ENCODE assay signal across 7 mouse cellular contexts in the genomic region with DNA sequence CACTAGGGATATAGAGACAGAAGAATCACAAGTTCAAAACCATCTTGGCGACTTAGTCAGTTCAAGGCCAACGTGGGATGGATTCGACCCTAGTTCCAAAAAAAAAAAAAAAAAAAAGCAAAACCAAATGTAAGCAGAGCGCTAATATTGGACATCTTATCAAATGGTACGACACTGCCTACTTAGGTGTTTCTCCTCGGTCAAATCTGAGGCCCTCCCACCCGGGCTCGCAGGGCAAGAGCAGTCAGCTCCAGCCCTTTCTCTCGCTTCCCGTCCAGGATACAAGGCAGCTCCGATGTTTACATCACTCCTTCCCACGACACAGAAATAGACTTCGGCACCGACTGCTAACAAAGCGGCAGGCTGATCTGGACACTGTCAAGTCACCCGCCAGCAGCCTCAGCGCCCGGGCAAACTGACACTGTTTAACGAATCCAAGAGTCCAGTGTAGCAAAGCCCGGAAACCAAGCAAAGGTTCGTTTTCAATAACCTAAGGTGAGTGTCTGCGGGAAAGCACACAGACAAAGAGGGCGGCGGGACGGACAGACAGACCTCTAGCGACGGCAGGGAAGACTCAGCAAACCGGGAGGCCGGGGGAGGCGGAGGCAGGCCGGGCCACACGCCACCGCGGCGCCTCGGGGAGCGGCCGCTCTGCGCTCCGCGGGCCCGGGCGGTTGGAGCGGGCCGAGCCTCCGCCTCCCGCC. TPM values are rescaled to one million over a fixed set of nuclear protein-coding genes. Genes with fewer than 3 reads are reported as not detected.
DNase-seq lines count a peak whose midpoint lies in the region; ATAC-seq and TF ChIP-seq lines count a peak whose summit lies in the region.

No protein-coding gene starts in this region.

- peak; percentile 68 for ATAC-seq in embryonic facial prominence, embryonic 14.5 days (ENCODE audit: low read depth)
- ATAC-seq in megakaryocyte-erythroid progenitor cell, adult 5-6 weeks (replicated peaks; ENCODE audit: low FRiP score, low TSS enrichment, poor library complexity, severe bottlenecking), result peak; percentile 14; the same call in 1 of the 2 replicates

- peaks cover 28% of the 10 kb centered on the region for H3K36me3 ChIP-seq in embryonic facial prominence, embryonic 14.5 days (ENCODE audit: control insufficient read depth, insufficient read depth, low read length)
- peaks cover 34% of the 10 kb centered on the region for H3K36me3 ChIP-seq in limb, embryonic 10.5 days
- peaks cover 25% of the 10 kb centered on the region for H3K36me3 ChIP-seq in small intestine, adult 2 months (ENCODE audit: control insufficient read depth, insufficient read depth, low read length)

- intact Hi-C loops in heart, postnatal 10 days (cut with DNase I), result no loop called here

- peak overlapping the region; percentile 58 for H3K4me2 ChIP-seq in embryonic facial prominence, embryonic 14.5 days (ENCODE audit: low read depth, low read length)

- DNase-seq in 416B (ENCODE audit: low read depth) (peak; percentile 66), ES-CJ7 (ENCODE audit: low read depth, low spot score) (peak; percentile 25)
- DNase-seq in embryonic facial prominence, embryonic 14.5 days (ENCODE audit: low spot score), result peak; percentile 53
- DNase-seq in heart, postnatal 10 days, result peak; percentile 78 to 81
- DNase-seq in limb, embryonic 10.5 days (ENCODE audit: low spot score), result no peak

- H3K4me1 ChIP-seq in embryonic facial prominence, embryonic 14.5 days (ENCODE audit: control insufficient read depth, insufficient read depth, low read length), result peaks cover 6% of the 10 kb centered on the region
- H3K4me1 ChIP-seq in limb, embryonic 10.5 days, result peaks cover 24% of the 10 kb centered on the region
- H3K4me1 ChIP-seq in small intestine, adult 2 months (ENCODE audit: control insufficient read depth, insufficient read depth, insufficient read length, low read length), result peaks cover 6% of the 10 kb centered on the region; the same call in 1 of the 2 replicates

- TF ChIP-seq POLR2A in small intestine, adult 2 months (IDR thresholded peaks at IDR 0.05; ENCODE audit: low read depth, low read length), result 0 out of 2 replicates have a peak, but pooled peaks have one; percentile 45

- H3K27me3 ChIP-seq in embryonic facial prominence, embryonic 14.5 days (replicated peaks; ENCODE audit: control insufficient read depth, insufficient read depth, low read length), result no peaks in the 10 kb centered on the region
- H3K27me3 ChIP-seq in limb, embryonic 10.5 days (ENCODE audit: low read depth, poor library complexity, severe bottlenecking), result peaks cover 13% of the 10 kb centered on the region
- no peaks in the 10 kb centered on the region for H3K27me3 ChIP-seq in small intestine, adult 2 months (ENCODE audit: control insufficient read depth, insufficient read depth, low read length)

- WGBS in embryonic facial prominence, embryonic 14.5 days, result 4% methylated on average over 25 of the region's 47 CpGs
- 3% methylated on average over 47 of the region's 47 CpGs for WGBS in limb, embryonic 10.5 days
- under 1% methylated on average over 42 of the region's 47 CpGs for WGBS in small intestine, adult 2 months

- TF ChIP-seq CTCF in small intestine, adult 2 months (IDR thresholded peaks at IDR 0.05; ENCODE audit: extremely low read depth, insufficient read length, insufficient replicate concordance, low read depth, low read length), result no peak

- H3K4me3 ChIP-seq in embryonic facial prominence, embryonic 14.5 days (ENCODE audit: low read depth, low read length), result peak overlapping the region; percentile 77
- H3K4me3 ChIP-seq in limb, embryonic 10.5 days, result peak overlapping the region; percentile 84
- H3K4me3 ChIP-seq in small intestine, adult 2 months (ENCODE audit: low read depth, low read length), result peak overlapping the region; percentile 71

- peaks cover 3% of the 10 kb centered on the region; the same call in 1 of the 2 replicates for H3K9me3 ChIP-seq in embryonic facial prominence, embryonic 14.5 days (ENCODE audit: control insufficient read depth, low read length)
- no peaks in the 10 kb centered on the region for H3K9me3 ChIP-seq in limb, embryonic 10.5 days (replicated peaks)

- H3K27ac ChIP-seq in embryonic facial prominence, embryonic 14.5 days (replicated peaks; ENCODE audit: low read depth, low read length), result peak overlapping the region; percentile 87
- peak overlapping the region; percentile 89 for H3K27ac ChIP-seq in limb, embryonic 10.5 days
- H3K27ac ChIP-seq in small intestine, adult 2 months (ENCODE audit: insufficient read depth, low read depth, low read length), result peak overlapping the region; percentile 98

- peak overlapping the region; percentile 85 for H3K9ac ChIP-seq in embryonic facial prominence, embryonic 14.5 days (ENCODE audit: low read depth, low read length)

RNA-seq across cellular contexts. Expression of gene Trafd1, which starts 0.5 kb away (rescaled TPM):
- 71.8 and 75.8 TPM in 2 replicates for polyA plus RNA-seq in embryonic facial prominence, embryonic 14.5 days (2014; fragmentation: Nextera tagmentation; extraction: Ambion mirVana)
- 10 to 100 TPM; 59.0 to 59.5 TPM for total RNA-seq in heart, postnatal 10 days (2021)
- polyA plus RNA-seq in limb, embryonic 10.5 days (2016; fragmentation: Nextera tagmentation; extraction: Ambion mirVana), result 50.4 and 67.7 TPM in 2 replicates
- total RNA-seq in megakaryocyte-erythroid progenitor cell, adult 5-6 weeks (2014; fragmentation: Nextera tagmentation), result 41.4 and 52.5 TPM in 2 replicates
- 15.5 and 39.2 TPM in 2 replicates for total RNA-seq in megakaryocyte-erythroid progenitor cell, adult 5-6 weeks (2017)
- polyA plus RNA-seq in small intestine, adult 2 months (2012; rRNA removed), result 39.1 and 108 TPM in 2 replicates

RNA-seq across cellular contexts. Expression of gene Naa25, which starts 12.8 kb away (rescaled TPM):
- polyA plus RNA-seq in embryonic facial prominence, embryonic 14.5 days (2014; fragmentation: Nextera tagmentation; extraction: Ambion mirVana), result 38.0 and 40.3 TPM in 2 replicates
- total RNA-seq in heart, postnatal 10 days (2021), result 10 to 100 TPM; 22.1 to 23.5 TPM
- 47.0 and 52.8 TPM in 2 replicates for polyA plus RNA-seq in limb, embryonic 10.5 days (2016; fragmentation: Nextera tagmentation; extraction: Ambion mirVana)
- 45.2 and 47.0 TPM in 2 replicates for total RNA-seq in megakaryocyte-erythroid progenitor cell, adult 5-6 weeks (2014; fragmentation: Nextera tagmentation)
- 78.7 and 127 TPM in 2 replicates for total RNA-seq in megakaryocyte-erythroid progenitor cell, adult 5-6 weeks (2017)
- polyA plus RNA-seq in small intestine, adult 2 months (2012; rRNA removed), result 1.7 and 3.2 TPM in 2 replicates
